Mouse (Mus musculus) myocyte (in vitro differentiated cells): ENCODE results near the gene Armc10. TPM values are rescaled to one million over a fixed set of nuclear protein-coding genes. Genes with fewer than 3 reads are reported as not detected.
"Not testable (repeated sequence)": the region's sequence is repeated elsewhere in the genome, so short reads cannot be mapped to it uniquely, and the experiment has no call there.

Experiments used
- H3K27me3 ChIP-seq: one replicate; pipeline ENCODE4 v1.6.1; 2011; ENCODE audit not compliant: control insufficient read depth, insufficient read depth, insufficient read length
- H3K36me3 ChIP-seq: one replicate; pipeline ENCODE4 v1.6.1; 2011; ENCODE audit not compliant: control insufficient read depth, insufficient read depth
- H3K4me2 ChIP-seq: one replicate; pipeline ENCODE4 v1.6.1; 2011; ENCODE audit warnings: low read depth, control low read depth
- H3K4me3 ChIP-seq: one replicate; pipeline ENCODE4 v1.5.1; 2011; ENCODE audit warnings: mild to moderate bottlenecking, control low read depth, moderate library complexity
- H3K79me2 ChIP-seq: one replicate; pipeline ENCODE4 v1.6.1; 2011; ENCODE audit not compliant: control insufficient read depth, insufficient read depth
- H3ac ChIP-seq: one replicate; pipeline ENCODE4 v1.6.1; 2011; ENCODE audit not compliant: control insufficient read depth, insufficient read length
- CEBPB ChIP-seq: IDR thresholded peaks from 2 replicates; pipeline ENCODE4 v1.6.1; 2011; ENCODE audit warnings: mild to moderate bottlenecking, moderate library complexity; ENCODE audit not compliant: poor library complexity, insufficient read depth, severe bottlenecking
- E2F4 ChIP-seq: IDR thresholded peaks from one replicate; pipeline ENCODE4 v1.6.1; 2011; ENCODE audit warnings: mild to moderate bottlenecking, control low read depth, moderate library complexity; ENCODE audit not compliant: insufficient read depth
- MAX ChIP-seq: IDR thresholded peaks from one replicate; pipeline ENCODE4 v1.6.1; 2011; ENCODE audit warnings: low read depth, mild to moderate bottlenecking, control low read depth
- MYOD1 ChIP-seq, 3 experiments: IDR thresholded peaks; one replicate each; pipeline ENCODE4 v1.6.1; 2011; ENCODE audit warnings: control low read depth in 2 of 3, low read depth in 2 of 3, mild to moderate bottlenecking in 2 of 3, moderate library complexity in 1 of 3; ENCODE audit not compliant: insufficient read length in 2 of 3, control insufficient read depth in 1 of 3
- MYOG ChIP-seq, 3 experiments: IDR thresholded peaks; one replicate each; pipeline ENCODE4 v1.6.1; 2011; ENCODE audit warnings: control low read depth in 2 of 3, low read depth in 2 of 3, mild to moderate bottlenecking in 2 of 3; ENCODE audit not compliant: insufficient read length in 2 of 3, control insufficient read depth in 1 of 3, insufficient read depth in 1 of 3
- POLR2A ChIP-seq: IDR thresholded peaks from one replicate; pipeline ENCODE4 v1.6.1; 2011; ENCODE audit warnings: low read depth, mild to moderate bottlenecking, control low read depth, moderate library complexity; ENCODE audit not compliant: insufficient read length
- POLR2AphosphoS2 ChIP-seq: IDR thresholded peaks from one replicate; pipeline ENCODE4 v1.6.1; 2011; ENCODE audit warnings: low read depth, control low read depth; ENCODE audit not compliant: insufficient read length
- REST ChIP-seq: IDR thresholded peaks from one replicate; pipeline ENCODE4 v1.6.1; 2011; ENCODE audit warnings: mild to moderate bottlenecking, control low read depth, moderate library complexity; ENCODE audit not compliant: insufficient read depth, insufficient read length
- SRF ChIP-seq: IDR thresholded peaks from one replicate; pipeline ENCODE4 v1.6.1; 2011; ENCODE audit warnings: low read depth; ENCODE audit not compliant: control insufficient read depth, insufficient read length
- TCF12 ChIP-seq: IDR thresholded peaks from one replicate; pipeline ENCODE4 v1.6.1; 2011; ENCODE audit warnings: mild to moderate bottlenecking, control low read depth; ENCODE audit not compliant: poor library complexity, insufficient read depth, severe bottlenecking
- TCF3 ChIP-seq: IDR thresholded peaks from one replicate; pipeline ENCODE4 v1.6.1; 2011; ENCODE audit warnings: low read depth, control low read depth; ENCODE audit not compliant: insufficient read length
- USF1 ChIP-seq: IDR thresholded peaks from one replicate; pipeline ENCODE4 v1.6.1; 2011; ENCODE audit warnings: low read depth, mild to moderate bottlenecking, control low read depth, moderate library complexity
- polyA plus RNA-seq: library from polyadenylated mRNA; unstranded; fragments of >200 nt; fragmentation: generic; extraction: Trizol; gene quantifications from one replicate; pipeline ENCODE4 v1.2.1, GENCODE M21; 2012; ENCODE audit warnings: missing spikeins

Gene Armc10
- polyA plus RNA-seq, 1 experiment: 10.1 TPM

- TF ChIP-seq TCF12: no peak
- Histone ChIP-seq H3K36me3 (no peaks in the 10 kb centered on the region), H3K27me3 (no peaks in the 10 kb centered on the region), H3K4me3 (no peak overlapping the region), H3K4me2 (no peak overlapping the region), H3ac (no peak overlapping the region), H3K79me2 (no peaks in the 10 kb centered on the region)
These were observed 39.4 kb downstream of the Armc10 start for GRCm38 (mm10) chr5:21685001-21685400.

- H3K4me3 ChIP-seq: no peak overlapping the region
- no peak for TF ChIP-seq POLR2A
- TF ChIP-seq CEBPB: no peak
- TF ChIP-seq USF1: no peak
- no peak for TF ChIP-seq MYOG (IDR thresholded peaks at IDR 0.05; ENCODE audit: control insufficient read depth in 1 of 3, insufficient read depth in 1 of 3, insufficient read length in 2 of 3, low read depth in 2 of 3)
- no peak for TF ChIP-seq MYOD1 (IDR thresholded peaks at IDR 0.05; ENCODE audit: control insufficient read depth in 1 of 3, insufficient read length in 2 of 3, low read depth in 2 of 3)
- no peak for TF ChIP-seq REST
- no peak for TF ChIP-seq SRF
- no peak for TF ChIP-seq E2F4
- TF ChIP-seq MAX: no peak
- TF ChIP-seq TCF12: no peak
- TF ChIP-seq POLR2AphosphoS2: no peak
- no peak for TF ChIP-seq TCF3
- H3K79me2 ChIP-seq: no peaks in the 10 kb centered on the region
These were observed 41.4 kb downstream of the Armc10 start for GRCm38 (mm10) chr5:21687042-21687441.

DNA sequence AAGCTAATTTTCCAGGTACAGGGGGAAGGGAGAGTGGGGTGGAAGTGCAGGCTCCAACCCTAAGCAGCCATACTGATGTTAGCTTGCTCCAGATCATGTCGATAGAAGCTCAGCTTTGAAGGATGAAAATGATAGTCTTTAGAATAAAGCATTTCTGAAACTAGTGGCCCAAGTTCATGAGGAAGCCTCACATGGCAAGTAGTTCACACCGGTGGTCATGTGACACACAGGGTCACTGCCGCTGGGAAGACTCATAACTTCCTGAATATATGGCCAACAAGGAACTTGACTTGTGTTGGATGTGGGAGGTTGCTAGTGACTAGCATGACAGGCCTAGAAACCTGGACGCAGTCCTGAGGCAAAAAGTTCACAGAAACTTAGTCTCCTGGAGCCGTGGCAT, 46.6 kb downstream of the Armc10 start:
- H3ac ChIP-seq: no peak overlapping the region
- no peak overlapping the region for H3K4me3 ChIP-seq
- no peaks in the 10 kb centered on the region for H3K27me3 ChIP-seq
- H3K36me3 ChIP-seq: no peaks in the 10 kb centered on the region
- no peaks in the 10 kb centered on the region for H3K79me2 ChIP-seq
- TF ChIP-seq MYOG (IDR thresholded peaks at IDR 0.05; ENCODE audit: control insufficient read depth in 1 of 3, insufficient read depth in 1 of 3, insufficient read length in 2 of 3, low read depth in 2 of 3): no peak
- TF ChIP-seq REST: no peak
- TF ChIP-seq CEBPB: no peak
- TF ChIP-seq MYOD1 (IDR thresholded peaks at IDR 0.05; ENCODE audit: control insufficient read depth in 1 of 3, insufficient read length in 2 of 3, low read depth in 2 of 3): no peak
- no peak for TF ChIP-seq TCF12
- TF ChIP-seq POLR2A: no peak
- TF ChIP-seq TCF3: no peak
- no peak for TF ChIP-seq POLR2AphosphoS2
- no peak overlapping the region for H3K4me2 ChIP-seq

More at GRCm38 (mm10) chr5:21687042-21687441, 41.4 kb downstream of the Armc10 start:
- H3K36me3 ChIP-seq: no peaks in the 10 kb centered on the region
- no peaks in the 10 kb centered on the region for H3K27me3 ChIP-seq
- H3ac ChIP-seq: no peak overlapping the region
- no peak overlapping the region for H3K4me2 ChIP-seq

DNA sequence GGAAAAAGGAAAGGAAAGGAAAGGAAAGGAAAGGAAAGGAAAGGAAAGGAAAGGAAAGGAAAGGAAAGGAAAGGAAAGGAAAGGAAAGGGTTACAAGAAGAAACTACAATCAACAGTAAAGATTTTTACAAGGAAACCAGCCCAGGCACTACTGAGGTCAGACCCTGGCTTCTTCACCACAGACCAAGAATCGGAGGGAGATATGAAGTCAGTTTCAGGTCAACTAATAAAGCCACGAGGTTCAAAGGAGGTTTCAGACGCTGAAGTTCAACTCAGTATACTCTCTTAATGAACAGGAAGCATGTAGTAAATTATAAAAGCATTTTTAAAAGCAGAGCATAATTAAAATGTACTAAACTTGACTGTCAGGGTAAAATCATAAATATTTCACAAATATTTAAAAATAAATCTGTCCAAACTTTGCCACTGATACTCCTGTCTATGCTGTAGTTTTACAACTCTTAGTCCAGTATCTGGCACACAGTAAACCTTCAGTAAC, 47.8 kb downstream of the Armc10 start:
- no peak for TF ChIP-seq POLR2AphosphoS2

GRCm38 (mm10) chr5:21694854-21695490, 49.4 kb downstream of the Armc10 start:
- no peak for TF ChIP-seq POLR2A
- no peak for TF ChIP-seq MYOD1 (IDR thresholded peaks at IDR 0.05; ENCODE audit: control insufficient read depth in 1 of 3, insufficient read length in 2 of 3, low read depth in 2 of 3)
- TF ChIP-seq SRF: no peak
- Histone ChIP-seq H3K4me2 (no peak overlapping the region), H3ac (no peak overlapping the region), H3K27me3 (no peaks in the 10 kb centered on the region), H3K4me3 (no peak overlapping the region), H3K36me3 (no peaks in the 10 kb centered on the region), H3K79me2 (no peaks in the 10 kb centered on the region)

More for the DNA sequence above, 47.8 kb downstream of the Armc10 start:
- Histone ChIP-seq H3K36me3 (no peaks in the 10 kb centered on the region), H3ac (no peak overlapping the region), H3K4me3 (no peak overlapping the region), H3K27me3 (no peaks in the 10 kb centered on the region), H3K79me2 (no peaks in the 10 kb centered on the region), H3K4me2 (no peak overlapping the region)

GRCm38 (mm10) chr5:21699555-21699954, 53.9 kb downstream of the Armc10 start:
- H3K27me3 ChIP-seq, H3ac ChIP-seq, H3K4me3 ChIP-seq, H3K4me2 ChIP-seq, H3K79me2 ChIP-seq, H3K36me3 ChIP-seq: not testable (repeated sequence)
